Mouse (Mus musculus) midbrain, postnatal 0 days (tissue): ENCODE measurements around the gene Rilpl1. TPM values are rescaled to one million over a fixed set of nuclear protein-coding genes. Genes with fewer than 3 reads are reported as not detected.
A peak's percentile ranks its signal among the peaks of the same experiment; 100 is the strongest.

Experiments
- ATAC-seq: fragments of 200-750 bp; cut with Nextera tagmentation; 2 replicates; pipeline ENCODE4 v1.8.0; 2017; ENCODE audit warnings: moderate number of reproducible peaks, mild to moderate bottlenecking, moderate TSS enrichment, moderate library complexity; ENCODE audit not compliant: low FRiP score
- DNase-seq: peaks from one replicate; pipeline ENCODE4 v3.0.0-alpha.2; 2015; ENCODE audit warnings: low spot score
- H3K27ac ChIP-seq: fragments of 300-500 bp; sonication (generic); 2 replicates; pipeline ENCODE4 v1.5.1; 2014; ENCODE audit warnings: low read depth, mild to moderate bottlenecking, low read length, mixed read lengths
- H3K27me3 ChIP-seq: fragments of 300-500 bp; sonication (generic); 2 replicates; pipeline ENCODE4 v1.6.1; 2014; ENCODE audit warnings: low read length, control low read depth, mixed read lengths; ENCODE audit not compliant: insufficient read depth
- H3K36me3 ChIP-seq: fragments of 300-500 bp; sonication (generic); 2 replicates; pipeline ENCODE4 v1.6.1; 2014; ENCODE audit warnings: low read length, control low read depth, mixed read lengths; ENCODE audit not compliant: insufficient read depth
- H3K4me1 ChIP-seq: fragments of 300-500 bp; sonication (generic); 2 replicates; pipeline ENCODE4 v1.6.1; 2014; ENCODE audit warnings: mild to moderate bottlenecking, control low read depth, antibody characterized with exemption, low read length, mixed read lengths; ENCODE audit not compliant: insufficient read depth
- H3K4me2 ChIP-seq: fragments of 300-500 bp; sonication (generic); 2 replicates; pipeline ENCODE4 v1.6.1; 2014; ENCODE audit warnings: low read depth, mild to moderate bottlenecking, low read length, mixed read lengths; ENCODE audit not compliant: poor library complexity, severe bottlenecking
- H3K4me3 ChIP-seq: fragments of 300-500 bp; sonication (generic); 2 replicates; pipeline ENCODE4 v1.5.1; 2014; ENCODE audit warnings: low read depth, mild to moderate bottlenecking, low read length, moderate library complexity
- H3K9ac ChIP-seq: fragments of 300-500 bp; sonication (generic); replicated peaks from 2 replicates; pipeline ENCODE4 v1.6.1; 2014; ENCODE audit warnings: mild to moderate bottlenecking, low read length, moderate library complexity, mixed read lengths; ENCODE audit not compliant: poor library complexity, severe bottlenecking
- H3K9me3 ChIP-seq: fragments of 300-500 bp; sonication (generic); 2 replicates; pipeline ENCODE4 v1.6.1; 2016; ENCODE audit warnings: low read length, control low read depth
- CTCF ChIP-seq: IDR thresholded peaks from 2 replicates; pipeline ENCODE4 v1.5.1; 2016; ENCODE audit warnings: antibody characterized with exemption, mild to moderate bottlenecking
- WGBS: fragments of 180-500 bp; shearing (Covaris S2); extraction: QIAGEN DNeasy Blood & Tissue Kit; methylation state at CpG from one replicate; pipeline ENCODE4 v1.1.7; 2014; 5-methylcytosine and 5-hydroxymethylcytosine counted together
- polyA plus RNA-seq: library from polyadenylated mRNA; unstranded; fragments of >200 nt; fragmentation: Nextera tagmentation; extraction: Ambion mirVana; gene quantifications from 2 replicates; pipeline ENCODE4 v1.2.1, GENCODE M21; 2015
- total RNA-seq: library from RNA; depleted of rRNA; stranded (reverse); fragments of >200 nt; gene quantifications from 2 replicates; pipeline ENCODE4 v1.2.3, GENCODE M21; 2014

Gene Rilpl1
- total and polyA plus RNA-seq, 2 experiments from 2014 or later, result 11.9 to 14.9 TPM

DNA sequence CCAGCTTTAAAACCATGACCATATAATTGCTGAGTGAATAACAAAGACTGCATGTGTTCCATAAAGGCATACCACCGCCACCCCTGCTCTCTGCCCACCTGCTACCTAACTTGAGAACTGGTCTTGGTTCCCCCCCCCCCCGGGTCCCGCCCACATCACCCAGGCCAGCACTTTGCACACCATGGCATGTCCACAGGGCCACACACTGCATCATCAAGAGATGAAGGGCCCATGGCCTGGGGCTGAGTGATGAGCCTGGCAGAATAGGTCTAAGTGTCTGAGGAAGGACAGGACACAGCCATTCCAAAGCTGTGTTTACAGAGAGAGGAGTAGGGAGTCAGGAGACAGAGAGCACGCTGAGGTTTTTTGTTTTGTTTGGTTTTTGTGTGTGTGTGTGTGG is 2.8 kb downstream of the Rilpl1 start:
- H3K27me3 ChIP-seq, result no peaks in the 10 kb centered on the region
- H3K4me1 ChIP-seq, result peaks cover 9% of the 10 kb centered on the region
- H3K4me2 ChIP-seq, result peak overlapping the region; percentile 86
- WGBS, result 76% methylated on average over 4 of the region's 4 CpGs
- no peak overlapping the region for H3K9ac ChIP-seq
- TF ChIP-seq CTCF, result no peak
- no peaks in the 10 kb centered on the region for H3K36me3 ChIP-seq
- ATAC-seq (no peak), DNase-seq (no peak)
- H3K4me3 ChIP-seq, result no peak overlapping the region
- no peaks in the 10 kb centered on the region for H3K9me3 ChIP-seq
- H3K27ac ChIP-seq, result 0 out of 2 replicates have a peak overlapping the region, but pooled peaks have one; percentile 1

- Histone ChIP-seq H3K36me3 (peaks cover 7% of the 10 kb centered on the region), H3K4me2 (no peak overlapping the region), H3K27ac (no peak overlapping the region), H3K9me3 (no peaks in the 10 kb centered on the region), H3K4me3 (no peak overlapping the region), H3K27me3 (no peaks in the 10 kb centered on the region), H3K9ac (no peak overlapping the region), H3K4me1 (peaks cover 6% of the 10 kb centered on the region)
- DNase-seq (no peak), ATAC-seq (no peak)
- 87% methylated on average over 5 of the region's 5 CpGs for WGBS
- no peak for TF ChIP-seq CTCF
Measured at GRCm38 (mm10) chr5:124524943-124525342, 6.2 kb downstream of the Rilpl1 start.

DNA sequence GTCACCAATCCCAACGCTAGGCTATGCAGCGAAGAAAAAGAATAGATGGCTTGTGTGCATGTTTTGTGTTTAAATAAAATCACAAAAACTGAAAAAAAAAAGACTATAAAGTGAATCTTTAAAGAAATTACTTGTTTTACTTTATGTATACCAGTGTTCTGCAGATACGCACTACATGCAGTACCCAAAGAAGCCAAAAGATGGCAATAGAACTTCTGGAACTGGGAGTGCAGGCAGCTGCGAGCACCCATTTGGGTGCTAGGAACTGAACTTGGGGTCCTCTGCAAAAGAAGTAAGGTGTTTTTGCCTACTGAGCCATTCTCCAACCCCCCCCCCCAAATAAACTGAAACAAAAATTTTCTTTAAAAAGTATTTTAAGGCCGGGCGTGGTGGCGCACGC is 8.2 kb downstream of the Rilpl1 start:
- Histone ChIP-seq H3K36me3 (peaks cover 7% of the 10 kb centered on the region), H3K4me1 (no peaks in the 10 kb centered on the region), H3K4me2 (no peak overlapping the region), H3K9me3 (no peaks in the 10 kb centered on the region), H3K4me3 (no peak overlapping the region), H3K27ac (no peak overlapping the region), H3K9ac (no peak overlapping the region), H3K27me3 (no peaks in the 10 kb centered on the region)
- ATAC-seq, result no peak
- peak; percentile 49 for TF ChIP-seq CTCF
- 94% methylated on average over 8 of the region's 8 CpGs for WGBS
- DNase-seq, result no peak

- WGBS, result 93% methylated on average over 4 of the region's 4 CpGs
- DNase-seq (no peak), ATAC-seq (no peak)
Measured at GRCm38 (mm10) chr5:124521588-124521987, 9.6 kb downstream of the Rilpl1 start.

DNA sequence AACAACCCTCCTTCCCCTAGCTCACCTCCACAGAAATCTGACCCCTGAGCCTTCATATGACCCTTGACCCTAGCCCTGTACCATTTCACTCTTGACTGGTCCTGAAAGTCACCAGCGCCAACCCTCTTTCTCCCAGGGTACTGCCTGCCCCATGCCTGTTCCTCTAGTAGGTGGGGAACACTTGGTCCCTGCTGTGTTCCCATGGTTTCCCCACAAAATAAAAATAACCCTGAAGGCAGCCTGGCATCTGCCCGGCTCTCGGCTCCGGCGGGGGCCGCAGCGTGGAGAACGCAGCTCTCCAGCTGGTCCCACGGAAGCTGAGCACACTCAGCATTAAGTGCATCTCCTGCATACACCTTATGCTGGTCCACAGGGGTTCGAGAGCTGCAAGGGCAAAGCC is 12.5 kb downstream of the Rilpl1 start:
- Histone ChIP-seq H3K4me1 (no peaks in the 10 kb centered on the region), H3K27ac (no peak overlapping the region), H3K4me2 (no peak overlapping the region), H3K9me3 (no peaks in the 10 kb centered on the region), H3K9ac (no peak overlapping the region), H3K4me3 (no peak overlapping the region), H3K36me3 (peaks cover 12% of the 10 kb centered on the region), H3K27me3 (no peaks in the 10 kb centered on the region)
- ATAC-seq (no peak), DNase-seq (no peak)
- 45% methylated on average over 10 of the region's 10 CpGs for WGBS
- TF ChIP-seq CTCF, result no peak

More at GRCm38 (mm10) chr5:124521588-124521987, 9.6 kb downstream of the Rilpl1 start:
- H3K4me1 ChIP-seq, result no peaks in the 10 kb centered on the region
- peaks cover 7% of the 10 kb centered on the region for H3K36me3 ChIP-seq
- H3K9ac ChIP-seq, result no peak overlapping the region
- H3K4me2 ChIP-seq, result no peak overlapping the region
- no peak for TF ChIP-seq CTCF
- H3K4me3 ChIP-seq, result no peak overlapping the region
- H3K27ac ChIP-seq, result no peak overlapping the region
- H3K9me3 ChIP-seq, result no peaks in the 10 kb centered on the region
- no peaks in the 10 kb centered on the region for H3K27me3 ChIP-seq

DNA sequence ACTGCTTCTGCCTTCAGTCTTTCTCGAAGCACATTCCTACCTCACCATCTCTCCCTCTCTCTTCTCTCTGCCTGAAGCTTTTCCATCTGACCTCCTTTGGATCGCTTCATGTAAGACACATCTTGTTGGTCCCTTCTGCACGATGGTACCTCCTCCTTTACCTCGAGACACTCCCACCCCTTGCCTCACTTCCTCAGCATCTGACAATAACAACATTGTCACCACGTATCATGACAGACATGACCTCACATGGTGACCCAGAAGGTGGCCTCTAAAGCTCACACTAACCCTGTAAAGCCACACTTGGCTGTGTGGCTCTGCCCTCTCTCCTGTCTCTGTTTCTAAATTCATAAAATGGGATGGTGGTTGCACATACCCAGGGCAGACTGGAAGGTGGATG is 15.4 kb downstream of the Rilpl1 start:
- Histone ChIP-seq H3K9me3 (no peaks in the 10 kb centered on the region), H3K4me3 (no peak overlapping the region), H3K4me2 (no peak overlapping the region), H3K27me3 (no peaks in the 10 kb centered on the region), H3K27ac (no peak overlapping the region), H3K36me3 (peaks cover 6% of the 10 kb centered on the region), H3K9ac (no peak overlapping the region), H3K4me1 (no peaks in the 10 kb centered on the region)
- TF ChIP-seq CTCF, result no peak
- WGBS, result 86% methylated on average over 5 of the region's 5 CpGs
- no peak for DNase-seq
- no peak for ATAC-seq
